Mouse (Mus musculus) adrenal gland, postnatal 25 days (tissue): ENCODE data around the gene Mgat3. TPM values are rescaled to one million over a fixed set of nuclear protein-coding genes. Genes with fewer than 3 reads are reported as not detected.

Experiments used
- DNase-seq: peaks from one replicate; pipeline ENCODE4 v3.0.0; 2021; ENCODE audit warnings: mixed read lengths
- total RNA-seq: library from RNA; stranded (reverse); gene quantifications from 2 replicates; pipeline ENCODE4 v1.2.3, GENCODE M21; 2021

Mgat3 gene
- total RNA-seq, 1 experiment from 2014 or later: 7.4 TPM

GRCm38 (mm10) chr15:80149517-80149916, 24.0 kb upstream of the Mgat3 start:
- no peak for DNase-seq

DNA sequence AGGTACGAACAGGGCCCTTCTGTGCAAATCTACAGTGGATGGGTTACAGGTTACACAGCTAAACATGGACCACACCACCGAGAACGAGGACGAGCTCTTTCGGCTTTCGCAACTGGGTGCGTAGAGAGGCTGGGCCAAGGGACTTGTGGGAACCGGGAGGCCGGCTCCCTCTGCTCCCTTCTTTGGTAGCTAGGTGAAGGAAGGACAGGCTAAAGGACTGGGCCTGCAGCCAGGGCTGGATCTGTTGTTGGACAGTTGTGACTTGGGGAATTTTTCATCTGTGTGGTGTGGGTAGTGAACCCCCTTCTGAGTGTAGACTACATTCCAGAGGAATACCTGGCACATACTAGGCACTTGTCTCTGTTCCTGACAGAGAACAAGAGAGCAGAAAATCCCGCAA, 20.9 kb upstream of the Mgat3 start:
- DNase-seq: no peak

- DNase-seq: no peak
These were observed 19.8 kb upstream of the Mgat3 start for GRCm38 (mm10) chr15:80153757-80154156.

DNA sequence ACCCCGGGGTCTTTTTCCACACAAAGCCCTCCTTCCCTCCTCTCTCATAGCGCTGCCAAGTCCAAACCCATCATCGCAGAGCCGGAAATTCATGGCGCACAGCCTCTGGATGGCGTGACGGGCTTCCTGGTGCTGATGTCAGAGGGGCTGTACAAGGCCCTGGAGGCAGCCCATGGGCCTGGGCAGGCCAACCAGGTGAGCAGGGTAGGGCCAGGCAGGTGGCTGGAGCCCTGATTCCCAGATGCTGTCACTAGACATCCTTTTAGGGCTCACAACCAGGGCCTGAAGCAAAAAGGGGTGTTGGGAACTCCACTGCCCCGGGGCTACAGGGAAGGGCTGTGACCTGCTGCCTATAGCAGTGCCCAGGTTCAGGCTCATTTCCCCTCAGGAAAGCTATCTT, 17.8 kb upstream of the Mgat3 start:
- no peak for DNase-seq

DNA sequence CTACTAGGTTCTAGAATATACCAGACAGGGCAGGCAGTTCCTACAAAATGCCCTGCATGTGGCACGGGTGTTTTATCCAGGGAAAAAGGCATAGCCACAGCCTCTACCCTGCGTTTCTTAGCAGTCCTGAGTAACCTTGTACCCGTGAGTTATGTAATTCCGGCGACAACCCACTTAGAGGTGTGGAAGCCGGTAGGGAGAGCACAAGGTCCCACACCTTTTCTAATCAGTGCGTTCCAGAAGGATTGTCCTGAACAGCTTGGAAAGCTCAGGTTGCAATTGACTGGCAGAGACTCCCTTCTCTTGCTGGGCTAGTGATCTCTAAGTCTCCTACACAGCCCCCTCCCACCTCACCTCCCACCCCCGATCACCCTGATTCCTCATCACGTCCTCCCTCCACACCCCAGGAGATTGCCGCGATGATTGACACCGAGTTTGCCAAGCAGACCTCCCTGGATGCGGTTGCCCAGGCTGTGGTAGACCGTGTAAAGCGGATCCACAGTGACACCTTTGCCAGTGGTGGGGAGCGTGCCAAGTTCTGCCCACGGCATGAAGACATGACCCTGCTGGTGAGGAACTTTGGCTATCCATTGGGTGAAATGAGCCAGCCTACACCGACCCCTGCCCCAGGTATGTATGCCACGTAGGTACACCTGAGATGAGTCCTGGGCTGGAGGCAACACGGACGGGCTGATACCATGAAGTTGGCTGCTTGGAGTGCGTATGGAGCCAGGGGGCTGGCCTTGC, 16.2 kb upstream of the Mgat3 start:
- no peak for DNase-seq

GRCm38 (mm10) chr15:80158001-80158706, 15.4 kb upstream of the Mgat3 start:
- DNase-seq: no peak

DNA sequence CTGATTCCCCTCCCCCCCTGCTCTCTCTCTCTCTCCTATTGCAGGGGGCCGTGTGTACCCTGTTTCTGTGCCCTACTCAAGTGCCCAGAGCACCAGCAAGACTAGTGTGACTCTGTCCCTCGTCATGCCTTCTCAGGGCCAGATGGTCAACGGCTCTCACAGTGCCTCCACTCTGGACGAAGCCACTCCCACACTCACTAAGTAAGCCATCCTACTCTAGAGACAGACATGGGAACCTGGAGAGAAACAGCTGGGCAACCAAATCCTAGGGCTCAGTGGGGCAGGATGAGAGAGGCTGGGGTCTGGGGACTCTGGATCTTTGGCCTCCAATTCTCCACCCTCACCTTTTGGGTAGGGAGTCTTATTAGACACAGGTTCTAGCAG, 14.8 kb upstream of the Mgat3 start:
- no peak for DNase-seq

DNA sequence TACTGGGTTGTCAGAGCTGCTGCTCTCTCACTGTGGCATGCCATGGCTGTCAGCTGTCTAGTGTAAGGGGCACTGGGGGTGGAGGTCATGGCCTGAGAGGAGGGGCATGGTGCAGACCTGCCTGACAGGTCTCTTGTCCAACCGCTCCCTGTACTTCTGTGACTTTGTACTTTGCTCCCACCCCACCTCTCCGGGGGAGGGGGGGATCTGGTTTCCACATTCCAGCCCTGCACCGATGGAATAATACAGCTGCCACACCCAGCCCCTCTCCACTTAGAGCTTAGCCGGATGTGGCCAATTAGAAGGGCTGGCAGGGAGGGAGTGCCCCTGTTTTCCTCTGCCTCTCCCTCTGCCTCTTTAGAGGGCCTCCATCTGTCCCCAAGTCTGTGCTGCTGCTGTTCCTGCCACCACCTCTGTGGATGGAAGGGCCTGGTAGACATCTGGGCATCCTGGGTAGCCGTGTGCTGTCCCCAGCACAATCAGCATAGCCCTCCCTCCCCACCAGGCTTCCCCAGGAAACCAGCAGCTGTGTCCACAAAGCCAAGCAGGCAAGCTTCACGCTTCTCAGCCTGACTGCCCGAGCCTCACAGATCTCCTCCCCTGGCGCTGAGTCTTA, 14.1 kb upstream of the Mgat3 start:
- no peak for DNase-seq

- DNase-seq: no peak
These were observed 13.3 kb upstream of the Mgat3 start for GRCm38 (mm10) chr15:80160223-80160622.

DNA sequence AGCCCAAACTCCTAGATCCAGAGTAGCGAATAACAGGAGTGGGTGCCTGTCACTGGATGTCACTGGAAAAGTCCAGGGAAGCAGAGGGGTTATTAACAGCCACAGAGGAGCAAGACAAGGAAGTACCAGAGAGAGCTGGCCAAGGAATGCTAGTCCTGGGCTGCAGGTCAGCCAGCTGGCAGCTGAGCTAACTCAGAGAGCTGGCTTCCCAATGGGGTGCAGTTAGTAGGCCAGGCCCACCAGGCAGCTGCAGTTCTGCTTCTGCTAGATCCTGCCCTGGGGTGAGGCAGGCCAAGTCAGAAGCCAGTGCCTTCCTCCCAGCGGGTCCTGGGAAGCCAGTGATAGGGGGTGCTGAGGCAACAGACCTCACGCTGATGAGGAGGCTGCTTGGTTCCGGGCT, 12.8 kb upstream of the Mgat3 start:
- no peak for DNase-seq

GRCm38 (mm10) chr15:80161199-80161598, 12.3 kb upstream of the Mgat3 start:
- DNase-seq: no peak

DNA sequence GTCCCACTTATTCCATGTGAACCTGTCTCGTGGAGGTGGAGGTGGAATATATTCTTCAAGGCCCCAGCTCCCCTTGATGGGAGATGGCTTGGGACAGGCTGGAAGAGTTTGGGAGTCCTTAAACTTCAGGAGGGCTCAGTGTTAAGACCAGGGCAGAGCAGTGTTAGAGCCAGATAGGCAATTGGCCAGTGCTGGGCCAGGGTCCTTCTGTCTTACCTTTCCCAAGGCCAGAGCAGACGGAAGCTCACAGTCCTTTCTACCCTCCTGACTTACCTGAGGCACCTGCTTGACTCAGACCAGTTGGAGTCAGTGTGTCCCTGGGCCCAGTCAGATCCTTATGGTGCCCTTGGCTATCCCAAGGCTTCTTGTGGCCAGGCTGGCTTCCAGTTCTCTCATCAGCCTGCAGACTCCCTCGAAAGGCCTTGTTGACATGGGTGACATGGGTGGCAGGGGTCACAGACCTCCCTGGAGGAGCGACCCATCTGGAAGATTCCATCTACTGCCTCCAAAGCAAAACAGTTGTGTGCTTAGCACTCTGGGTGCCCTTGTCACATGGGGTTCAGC, 11.0 kb upstream of the Mgat3 start:
- no peak for DNase-seq

GRCm38 (mm10) chr15:80163274-80163673, 10.2 kb upstream of the Mgat3 start:
- DNase-seq: peak; percentile 31

GRCm38 (mm10) chr15:80163716-80164115, 9.8 kb upstream of the Mgat3 start:
- no peak for DNase-seq

- DNase-seq: no peak
These were observed 8.1 kb upstream of the Mgat3 start for GRCm38 (mm10) chr15:80165396-80165795.

DNA sequence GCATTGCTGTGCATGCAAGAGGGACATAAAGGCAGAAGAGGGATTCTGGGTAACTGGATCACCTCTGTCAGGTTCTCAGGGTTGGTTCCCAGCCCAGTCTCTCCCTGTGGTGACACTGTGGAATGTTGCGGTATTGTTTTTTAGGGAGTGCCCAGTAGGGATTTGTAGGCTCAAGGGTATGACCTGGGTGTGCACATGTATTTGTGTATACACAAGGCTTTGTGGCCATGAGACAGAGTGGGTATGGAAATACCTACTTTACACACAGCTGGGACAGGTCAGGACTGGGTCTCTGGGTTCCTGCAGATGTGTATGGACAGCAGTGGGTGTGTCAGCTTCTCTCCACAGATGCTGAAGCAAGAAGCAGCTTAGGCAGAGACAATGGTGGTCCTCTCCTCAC, 4.0 kb upstream of the Mgat3 start:
- no peak for DNase-seq

GRCm38 (mm10) chr15:80170357-80170756, 3.2 kb upstream of the Mgat3 start:
- DNase-seq: no peak

- DNase-seq: no peak
These were observed 2.2 kb upstream of the Mgat3 start for GRCm38 (mm10) chr15:80171286-80171685.

GRCm38 (mm10) chr15:80171791-80172190, 1.7 kb upstream of the Mgat3 start:
- DNase-seq: no peak

GRCm38 (mm10) chr15:80173781-80174597, 468 bp downstream of the Mgat3 start:
- DNase-seq: no peak

DNA sequence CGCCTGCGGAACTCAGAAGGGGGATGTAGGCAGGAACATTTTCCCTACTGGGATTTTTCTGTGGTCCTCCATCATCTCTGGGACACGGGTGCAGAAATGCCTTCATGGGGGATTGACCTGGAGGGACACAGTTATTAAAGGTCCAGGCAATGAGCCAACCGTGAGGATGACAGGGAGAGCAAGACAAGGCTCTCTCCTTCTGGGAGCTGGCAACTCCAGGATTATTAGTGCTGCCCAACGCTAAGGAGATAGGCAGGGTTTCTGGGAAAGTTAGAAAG, 1.0 kb downstream of the Mgat3 start:
- no peak for DNase-seq

- no peak for DNase-seq
These were observed 1.8 kb downstream of the Mgat3 start for GRCm38 (mm10) chr15:80175316-80175715.

DNA sequence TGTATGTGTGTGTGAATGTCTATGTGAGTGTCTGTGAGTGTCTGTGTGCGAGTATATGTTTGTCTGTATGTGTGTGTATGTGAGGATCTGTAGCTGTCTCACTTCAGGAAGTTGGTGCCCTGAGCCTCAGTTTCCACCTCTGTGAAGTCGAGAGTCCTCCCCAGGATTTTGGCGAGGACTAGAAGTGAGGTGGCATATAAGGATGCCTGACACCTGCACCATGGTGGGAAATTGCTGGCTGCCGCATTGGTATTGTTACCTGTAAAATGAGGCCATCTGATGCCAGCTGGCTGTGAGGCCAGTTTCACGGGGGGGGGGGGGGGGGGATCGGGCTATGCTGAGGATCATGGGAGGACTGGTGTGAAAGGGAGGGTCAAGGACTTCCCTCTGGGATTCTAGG, 2.2 kb downstream of the Mgat3 start:
- no peak for DNase-seq
